Mouse (Mus musculus) heart, adult 18-20 months (tissue): ENCODE data around the gene Fndc3b. TPM values are rescaled to one million over a fixed set of nuclear protein-coding genes. Genes with fewer than 3 reads are reported as not detected.

Experiments
- DNase-seq, 2 experiments: peaks; one replicate each; pipeline ENCODE4 v3.0.0; 2021 to 2022; ENCODE audit warnings: mixed read lengths in 1 of 2
- total RNA-seq, 2 experiments: library from RNA; stranded (reverse); gene quantifications; 2 replicates each; pipeline ENCODE4 v1.2.3; 2021

The Fndc3b gene
- total RNA-seq, 2 experiments from 2014 or later = 49.0 to 50.5 TPM

- no peak for DNase-seq
Measured at GRCm38 (mm10) chr3:27555401-27555940, 155.6 kb downstream of the Fndc3b start.

- DNase-seq = no peak
Measured at GRCm38 (mm10) chr3:27554325-27554724, 156.8 kb downstream of the Fndc3b start.

- no peak for DNase-seq
Measured at GRCm38 (mm10) chr3:27553781-27554180, 157.3 kb downstream of the Fndc3b start.

- DNase-seq = no peak
Measured at GRCm38 (mm10) chr3:27551005-27551404, 160.1 kb downstream of the Fndc3b start.

- no peak for DNase-seq
Measured at GRCm38 (mm10) chr3:27550409-27550808, 160.7 kb downstream of the Fndc3b start.

GRCm38 (mm10) chr3:27545651-27546050, 165.5 kb downstream of the Fndc3b start:
- DNase-seq = no peak

- no peak for DNase-seq
Measured at GRCm38 (mm10) chr3:27544061-27544460, 167.0 kb downstream of the Fndc3b start.

GRCm38 (mm10) chr3:27541841-27542240, 169.3 kb downstream of the Fndc3b start:
- no peak for DNase-seq

- no peak for DNase-seq
Measured at GRCm38 (mm10) chr3:27541181-27541580, 169.9 kb downstream of the Fndc3b start.

GRCm38 (mm10) chr3:27534208-27534607, 176.9 kb downstream of the Fndc3b start:
- DNase-seq = no peak

- no peak for DNase-seq
Measured at GRCm38 (mm10) chr3:27533721-27534120, 177.4 kb downstream of the Fndc3b start.

GRCm38 (mm10) chr3:27531993-27532392, 179.1 kb downstream of the Fndc3b start:
- no peak for DNase-seq

- no peak for DNase-seq
Measured at GRCm38 (mm10) chr3:27530370-27530769, 180.7 kb downstream of the Fndc3b start.

GRCm38 (mm10) chr3:27529221-27530051, 181.7 kb downstream of the Fndc3b start:
- no peak for DNase-seq

GRCm38 (mm10) chr3:27526991-27527390, 184.1 kb downstream of the Fndc3b start:
- no peak for DNase-seq

GRCm38 (mm10) chr3:27523176-27523936, 187.8 kb downstream of the Fndc3b start:
- no peak for DNase-seq

- DNase-seq = peak; percentile 63 to 71
Measured at GRCm38 (mm10) chr3:27520391-27520790, 190.7 kb downstream of the Fndc3b start.

- DNase-seq = peak; percentile 58 to 81
Measured at GRCm38 (mm10) chr3:27519481-27519880, 191.6 kb downstream of the Fndc3b start.

- peak in 1 of 2 experiments; percentile 56 for DNase-seq
Measured at GRCm38 (mm10) chr3:27518935-27519334, 192.2 kb downstream of the Fndc3b start.

- no peak for DNase-seq
Measured at GRCm38 (mm10) chr3:27516536-27516935, 194.6 kb downstream of the Fndc3b start.

- DNase-seq = no peak
Measured at GRCm38 (mm10) chr3:27511765-27512164, 199.3 kb downstream of the Fndc3b start.

GRCm38 (mm10) chr3:27506886-27507285, 204.2 kb downstream of the Fndc3b start:
- no peak for DNase-seq

GRCm38 (mm10) chr3:27505582-27505981, 205.5 kb downstream of the Fndc3b start:
- DNase-seq = no peak
